Mouse (Mus musculus): Measurements from ENCODE around the gene Psmb2. TPM values are rescaled to one million over a fixed set of nuclear protein-coding genes. Genes with fewer than 3 reads are reported as not detected.

Gene Psmb2
- polyA plus RNA-seq, 1 experiment from 2014 or later, result 421 TPM

DNA sequence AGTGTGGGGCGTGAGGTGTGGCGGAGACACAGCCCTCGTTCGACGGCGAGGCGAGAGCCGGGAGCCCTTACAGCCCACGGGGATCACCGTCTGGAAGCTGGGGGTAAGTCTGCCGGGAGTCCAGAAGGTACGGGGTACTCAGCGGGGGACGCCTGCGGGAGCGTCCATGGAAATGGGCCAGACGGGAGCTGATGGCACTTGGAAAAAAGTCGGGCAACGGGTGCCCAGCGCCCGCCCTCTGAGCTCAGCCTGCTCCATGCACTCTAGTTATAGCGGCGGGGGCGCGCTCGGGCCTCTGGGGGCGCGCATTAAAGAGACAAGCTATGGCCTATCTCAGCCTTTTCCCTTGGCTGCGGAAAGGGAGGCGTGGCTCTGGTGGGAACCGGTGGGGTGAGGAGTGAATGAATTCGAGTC is 58.6 kb downstream of the Psmb2 start, which contains the start of gene Tfap2e:
Gene Tfap2e (minus strand): TSS at position 240 of the 414 bp plus-strand sequence.
- Histone ChIP-seq H3K9ac (ENCODE audit: low read length) (peak within 1 kb of the TSS; percentile 34), H3K9me3 (replicated peaks; ENCODE audit: control insufficient read depth, low read length) (no peaks in the 10 kb centered on the region), H3K4me1 (ENCODE audit: control insufficient read depth, insufficient read depth, low read length) (peaks cover 6% of the 10 kb centered on the region; the same call in 1 of the 2 replicates), H3K27ac (ENCODE audit: low read length) (no peak within 1 kb of the TSS), H3K4me2 (ENCODE audit: low read depth, low read length) (peak within 1 kb of the TSS; percentile 66), H3K36me3 (ENCODE audit: control insufficient read depth, insufficient read depth) (no peaks in the 10 kb centered on the region), H3K27me3 (ENCODE audit: control insufficient read depth, insufficient read depth, low read length) (peaks cover 81% of the 10 kb centered on the region), H3K4me3 (ENCODE audit: low read length) (peak within 1 kb of the TSS; percentile 50)
- WGBS, result 1% methylated on average over 32 of the region's 32 CpGs
- ATAC-seq (replicated peaks; ENCODE audit: extremely low read depth, insufficient read depth, low FRiP score), result peak; percentile 64

DNA sequence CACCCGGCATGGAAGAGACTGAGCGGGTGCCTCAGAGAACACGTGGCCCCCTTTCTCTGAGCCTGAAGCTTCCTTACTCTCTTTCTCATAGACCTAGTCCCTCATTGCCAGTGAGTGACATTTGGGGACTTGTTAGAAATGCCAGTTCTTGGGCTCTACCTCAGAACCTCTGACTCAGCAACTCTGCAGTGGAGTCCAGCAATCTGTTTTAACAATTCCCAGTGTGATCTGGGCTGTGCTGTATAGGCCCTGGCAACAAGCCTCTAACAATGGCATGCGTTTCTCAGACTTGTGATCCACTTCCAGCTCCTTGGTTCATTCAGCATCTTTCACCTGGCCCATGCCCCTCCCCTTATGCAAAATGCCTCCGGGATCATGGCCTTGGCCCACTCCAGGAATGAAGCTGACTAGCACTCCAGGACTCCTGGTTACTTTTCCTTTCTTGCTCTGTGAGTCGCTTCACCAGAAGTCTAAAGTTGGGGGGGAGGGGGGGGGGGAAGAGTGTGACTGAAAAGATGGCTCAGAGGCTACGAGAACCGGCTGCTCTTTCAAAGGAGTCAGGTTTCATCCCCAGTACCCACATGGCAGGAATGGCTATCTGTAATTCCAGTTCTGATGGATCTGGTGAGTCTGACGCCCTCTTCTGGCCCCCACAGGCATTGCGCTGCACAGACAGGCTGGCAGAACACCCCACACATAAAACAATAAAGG is 62.7 kb downstream of the Psmb2 start:
- peaks cover 43% of the 10 kb centered on the region for H3K27me3 ChIP-seq (ENCODE audit: control insufficient read depth, insufficient read depth, low read length)
- 18% methylated on average over 10 of the region's 10 CpGs for WGBS

DNA sequence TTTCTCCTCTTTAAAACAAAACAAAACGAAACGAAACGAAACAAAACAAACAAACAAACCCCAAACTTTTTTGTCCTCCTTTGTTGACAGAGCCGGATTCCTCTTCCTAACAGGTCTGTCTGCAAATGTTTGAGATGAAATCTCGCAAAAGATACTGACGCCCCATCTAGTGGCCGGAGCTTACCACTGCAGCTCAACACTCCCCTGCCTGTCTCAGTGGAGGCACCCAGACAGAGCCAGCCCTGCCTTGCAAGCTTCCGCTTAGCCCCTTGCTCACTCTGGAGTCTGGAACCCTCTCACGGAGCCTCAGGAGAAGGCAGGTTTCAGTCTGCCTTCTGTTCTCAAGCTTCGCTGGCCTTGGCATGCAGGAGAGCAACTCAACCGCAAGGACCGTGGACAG is 64.0 kb downstream of the Psmb2 start:
- Histone ChIP-seq H3K27me3 (ENCODE audit: control insufficient read depth, insufficient read depth, low read length) (peaks cover 30% of the 10 kb centered on the region), H3K4me3 (ENCODE audit: low read length) (no peak overlapping the region), H3K36me3 (ENCODE audit: control insufficient read depth, insufficient read depth) (peaks cover 11% of the 10 kb centered on the region), H3K4me2 (ENCODE audit: low read depth, low read length) (peak overlapping the region; percentile 58), H3K9ac (ENCODE audit: low read length) (peak overlapping the region; percentile 59), H3K27ac (ENCODE audit: low read length) (no peak overlapping the region), H3K9me3 (replicated peaks; ENCODE audit: control insufficient read depth, low read length) (no peaks in the 10 kb centered on the region), H3K4me1 (ENCODE audit: control insufficient read depth, insufficient read depth, low read length) (peaks cover 2% of the 10 kb centered on the region)
- 4% methylated on average over 12 of the region's 12 CpGs for WGBS
- peak; percentile 31; the same call in 1 of the 2 replicates for ATAC-seq (replicated peaks; ENCODE audit: extremely low read depth, insufficient read depth, low FRiP score)

More for the DNA sequence above, 62.7 kb downstream of the Psmb2 start:
- peaks cover 5% of the 10 kb centered on the region for H3K4me1 ChIP-seq (ENCODE audit: control insufficient read depth, insufficient read depth, low read length)
- H3K9ac ChIP-seq (ENCODE audit: low read length), result no peak overlapping the region
- no peak for ATAC-seq (replicated peaks; ENCODE audit: extremely low read depth, insufficient read depth, low FRiP score)
- peaks cover 8% of the 10 kb centered on the region; the same call in 1 of the 2 replicates for H3K36me3 ChIP-seq (ENCODE audit: control insufficient read depth, insufficient read depth)
- H3K4me3 ChIP-seq (ENCODE audit: low read length), result no peak overlapping the region
- H3K4me2 ChIP-seq (ENCODE audit: low read depth, low read length), result no peak overlapping the region
- no peaks in the 10 kb centered on the region for H3K9me3 ChIP-seq (replicated peaks; ENCODE audit: control insufficient read depth, low read length)
- no peak overlapping the region for H3K27ac ChIP-seq (ENCODE audit: low read length)

DNA sequence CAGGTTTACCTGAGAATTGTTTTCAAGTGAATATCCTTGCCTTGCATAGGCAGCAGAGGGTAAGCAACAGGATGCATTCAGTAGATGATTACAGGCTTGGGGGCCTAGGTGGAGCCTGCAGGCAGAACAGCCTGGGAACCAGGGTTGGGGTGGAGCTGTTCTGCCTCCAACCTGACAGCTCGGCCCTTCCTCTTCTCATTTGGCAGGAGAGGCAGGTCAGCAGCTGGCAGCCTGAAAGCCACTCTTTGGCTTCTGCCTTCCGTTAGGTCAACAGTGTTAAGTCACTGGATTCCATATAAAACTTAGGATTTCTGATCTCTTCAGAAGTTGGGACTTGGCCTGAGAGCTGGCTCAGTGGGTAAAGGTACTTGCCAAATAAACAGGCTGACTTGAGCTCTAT is 65.5 kb downstream of the Psmb2 start:
- whole genome bisulfite sequencing, result 23% methylated on average over 2 of the region's 2 CpGs
- Histone ChIP-seq H3K36me3 (ENCODE audit: control insufficient read depth, insufficient read depth) (peaks cover 20% of the 10 kb centered on the region), H3K9ac (ENCODE audit: low read length) (no peak overlapping the region), H3K4me1 (ENCODE audit: control insufficient read depth, insufficient read depth, low read length) (peaks cover 2% of the 10 kb centered on the region; the same call in 1 of the 2 replicates), H3K4me2 (ENCODE audit: low read depth, low read length) (no peak overlapping the region), H3K9me3 (replicated peaks; ENCODE audit: control insufficient read depth, low read length) (no peaks in the 10 kb centered on the region), H3K27me3 (ENCODE audit: control insufficient read depth, insufficient read depth, low read length) (peaks cover 15% of the 10 kb centered on the region), H3K4me3 (ENCODE audit: low read length) (no peak overlapping the region), H3K27ac (ENCODE audit: low read length) (no peak overlapping the region)
- ATAC-seq (replicated peaks; ENCODE audit: extremely low read depth, insufficient read depth, low FRiP score), result no peak

DNA sequence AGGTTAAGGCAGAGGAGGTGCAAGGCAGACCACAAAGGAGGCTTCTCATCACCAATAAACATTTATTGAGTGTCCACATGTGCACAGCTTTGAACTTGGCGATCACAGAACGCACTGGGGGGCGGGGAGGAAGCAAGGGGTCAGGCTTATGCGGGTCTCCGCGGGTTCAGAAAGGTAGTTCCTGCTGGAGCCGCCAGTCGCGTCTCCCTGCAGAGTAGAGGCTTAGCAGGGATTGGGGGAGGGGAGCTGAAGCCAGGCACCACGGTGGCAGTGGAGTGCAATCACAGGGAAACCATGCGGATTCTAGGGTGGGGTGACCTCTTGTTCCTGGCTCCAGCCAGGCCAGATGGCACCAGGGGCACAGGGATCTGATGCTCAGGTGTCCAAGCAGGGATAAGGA is 66.3 kb downstream of the Psmb2 start:
- Histone ChIP-seq H3K36me3 (ENCODE audit: control insufficient read depth, insufficient read depth) (peaks cover 24% of the 10 kb centered on the region), H3K27me3 (ENCODE audit: control insufficient read depth, insufficient read depth, low read length) (peaks cover 8% of the 10 kb centered on the region), H3K4me1 (ENCODE audit: control insufficient read depth, insufficient read depth, low read length) (peaks cover 2% of the 10 kb centered on the region; the same call in 1 of the 2 replicates), H3K4me2 (ENCODE audit: low read depth, low read length) (no peak overlapping the region), H3K9ac (ENCODE audit: low read length) (no peak overlapping the region), H3K27ac (ENCODE audit: low read length) (no peak overlapping the region), H3K4me3 (ENCODE audit: low read length) (no peak overlapping the region), H3K9me3 (replicated peaks; ENCODE audit: control insufficient read depth, low read length) (no peaks in the 10 kb centered on the region)
- ATAC-seq (replicated peaks; ENCODE audit: extremely low read depth, insufficient read depth, low FRiP score), result no peak
- 22% methylated on average over 11 of the region's 11 CpGs for WGBS

DNA sequence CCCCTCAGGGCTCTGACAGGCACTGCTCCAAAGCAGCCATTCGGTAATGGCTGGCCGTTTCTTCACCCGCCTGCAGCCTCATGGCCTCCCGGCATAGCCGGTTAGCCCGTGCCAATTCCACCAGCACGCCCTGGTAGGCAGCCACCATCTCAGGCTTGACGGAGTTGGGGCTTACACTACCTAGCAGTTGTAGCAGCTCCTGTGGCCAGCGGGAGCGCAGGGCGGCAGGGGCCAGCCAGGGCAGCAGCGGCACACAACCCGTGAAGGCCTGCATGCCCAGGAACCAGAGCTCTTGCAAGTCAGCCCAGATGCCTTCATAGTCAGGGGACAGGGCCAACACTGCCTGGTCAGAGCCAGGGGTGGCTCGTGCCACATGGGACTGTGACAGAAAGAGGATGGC is 67.4 kb downstream of the Psmb2 start:
- Histone ChIP-seq H3K4me1 (ENCODE audit: control insufficient read depth, insufficient read depth, low read length) (peaks cover 5% of the 10 kb centered on the region; the same call in 1 of the 2 replicates), H3K27ac (ENCODE audit: low read length) (no peak overlapping the region), H3K9me3 (replicated peaks; ENCODE audit: control insufficient read depth, low read length) (no peaks in the 10 kb centered on the region), H3K36me3 (ENCODE audit: control insufficient read depth, insufficient read depth) (peaks cover 24% of the 10 kb centered on the region), H3K4me2 (ENCODE audit: low read depth, low read length) (no peak overlapping the region), H3K27me3 (ENCODE audit: control insufficient read depth, insufficient read depth, low read length) (peaks cover under 1% of the 10 kb centered on the region; the same call in 1 of the 2 replicates), H3K4me3 (ENCODE audit: low read length) (no peak overlapping the region), H3K9ac (ENCODE audit: low read length) (no peak overlapping the region)
- WGBS, result 91% methylated on average over 14 of the region's 14 CpGs
- no peak for ATAC-seq (replicated peaks; ENCODE audit: extremely low read depth, insufficient read depth, low FRiP score)

DNA sequence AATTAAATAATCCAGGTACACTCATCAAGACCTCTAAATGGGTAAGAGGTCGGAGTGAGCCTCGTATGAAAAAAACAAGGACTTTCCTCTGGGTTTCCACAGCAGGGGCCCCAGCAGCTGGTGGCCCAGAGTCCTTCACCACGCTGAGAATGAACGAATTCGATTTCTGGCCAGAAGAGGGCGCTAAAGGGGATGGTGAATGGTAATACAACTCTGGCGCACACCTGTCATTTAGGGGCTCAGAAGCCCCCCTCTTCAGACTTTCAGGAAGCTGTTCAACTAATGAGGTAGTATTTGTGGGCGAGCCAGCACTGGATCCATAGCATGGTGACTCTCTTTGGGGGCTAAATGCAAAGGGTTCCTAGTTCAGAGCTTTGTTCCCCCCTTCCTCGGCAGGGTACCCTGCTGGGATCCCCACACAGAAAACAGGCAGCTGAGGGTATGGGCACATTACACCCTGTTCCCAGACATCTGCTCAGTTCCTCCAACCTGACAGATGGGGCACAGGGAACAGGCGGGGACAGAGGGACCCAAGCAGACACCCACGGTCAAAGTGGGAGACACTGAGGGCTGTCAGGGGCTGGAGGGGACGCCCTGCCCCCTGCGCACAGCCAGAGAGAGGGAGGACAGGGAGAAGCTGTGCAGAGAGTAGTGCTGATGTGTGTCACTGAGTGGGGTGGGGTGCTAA is 68.2 kb downstream of the Psmb2 start:
- ATAC-seq (replicated peaks; ENCODE audit: extremely low read depth, insufficient read depth, low FRiP score), result no peak
- peaks cover 11% of the 10 kb centered on the region for H3K4me1 ChIP-seq (ENCODE audit: control insufficient read depth, insufficient read depth, low read length)
- H3K27me3 ChIP-seq (ENCODE audit: control insufficient read depth, insufficient read depth, low read length), result no peaks in the 10 kb centered on the region

DNA sequence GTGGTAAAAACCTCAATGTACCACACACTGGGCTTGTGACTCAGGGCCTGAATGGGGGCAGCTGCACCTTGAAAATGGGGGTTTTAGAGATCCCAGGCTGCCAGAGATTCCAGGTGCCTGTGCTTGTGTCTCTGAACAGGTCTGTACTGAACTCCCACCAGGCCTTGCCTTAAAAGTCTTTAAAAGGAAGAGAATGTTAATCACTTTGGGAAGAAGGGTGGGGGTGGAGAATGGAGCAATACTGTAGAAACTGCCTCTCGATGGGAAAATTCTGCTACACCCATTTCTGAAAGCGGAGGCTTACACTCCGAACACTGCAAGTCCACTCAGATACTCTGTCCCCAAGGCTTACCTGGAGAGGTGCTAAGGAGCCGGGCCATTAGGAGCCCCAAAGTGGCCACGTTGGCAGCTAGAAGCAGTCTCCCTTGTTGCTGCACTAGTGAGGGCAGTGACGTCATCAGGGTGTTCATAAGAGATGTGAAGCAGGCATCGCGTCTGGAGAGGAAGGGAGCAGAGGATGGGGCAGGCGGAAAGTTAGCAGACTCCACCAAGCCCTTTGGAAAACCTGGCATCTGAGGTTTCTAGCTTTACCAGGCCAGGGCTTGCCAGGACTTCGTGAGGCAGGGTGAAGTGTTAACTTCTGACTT is 68.9 kb downstream of the Psmb2 start:
- Histone ChIP-seq H3K4me3 (ENCODE audit: low read length) (no peak overlapping the region), H3K9me3 (replicated peaks; ENCODE audit: control insufficient read depth, low read length) (no peaks in the 10 kb centered on the region), H3K27me3 (ENCODE audit: control insufficient read depth, insufficient read depth, low read length) (no peaks in the 10 kb centered on the region), H3K9ac (ENCODE audit: low read length) (no peak overlapping the region), H3K4me2 (ENCODE audit: low read depth, low read length) (no peak overlapping the region), H3K4me1 (ENCODE audit: control insufficient read depth, insufficient read depth, low read length) (peaks cover 11% of the 10 kb centered on the region), H3K36me3 (ENCODE audit: control insufficient read depth, insufficient read depth) (peaks cover 24% of the 10 kb centered on the region), H3K27ac (ENCODE audit: low read length) (no peak overlapping the region)
- WGBS, result 70% methylated on average over 10 of the region's 10 CpGs
- ATAC-seq (replicated peaks; ENCODE audit: extremely low read depth, insufficient read depth, low FRiP score), result no peak

More for the DNA sequence above, 68.2 kb downstream of the Psmb2 start:
- Histone ChIP-seq H3K27ac (ENCODE audit: low read length) (no peak overlapping the region), H3K4me3 (ENCODE audit: low read length) (no peak overlapping the region), H3K36me3 (ENCODE audit: control insufficient read depth, insufficient read depth) (peaks cover 24% of the 10 kb centered on the region), H3K9ac (ENCODE audit: low read length) (no peak overlapping the region), H3K4me2 (ENCODE audit: low read depth, low read length) (no peak overlapping the region), H3K9me3 (replicated peaks; ENCODE audit: control insufficient read depth, low read length) (no peaks in the 10 kb centered on the region)
- WGBS, result 46% methylated on average over 13 of the region's 13 CpGs
